Comparison of ENCODE assay signal across 9 mouse cellular contexts in genomic region chr12:64104214-64104613, GRCm38 (mm10).
DNase-seq lines count a peak whose midpoint lies in the region; ATAC-seq and TF ChIP-seq lines count a peak whose summit lies in the region.
"Had no signal": no experiment of that assay in that cellular context is flagged by ENCODE, and none has a peak within 500 bp of the region (broad histone marks: within the 10 kb centered on the region; RNA-seq: fewer than 3 reads in every experiment).

No protein-coding gene starts in this region.

- no peak overlapping the region for H3K27ac ChIP-seq in kidney, postnatal 0 days
- no peak overlapping the region for H3K27ac ChIP-seq in liver, postnatal 0 days (ENCODE audit: low read depth)
- no peak overlapping the region for H3K27ac ChIP-seq in intestine, embryonic 16.5 days (ENCODE audit: low read length)
- H3K27ac ChIP-seq: embryonic facial prominence, embryonic 13.5 days had no signal

- H3K4me1 ChIP-seq in kidney, postnatal 0 days (replicated peaks; ENCODE audit: insufficient read depth, low read length): no peaks in the 10 kb centered on the region
- no peaks in the 10 kb centered on the region for H3K4me1 ChIP-seq in liver, postnatal 0 days (ENCODE audit: insufficient read depth)
- no peaks in the 10 kb centered on the region for H3K4me1 ChIP-seq in intestine, embryonic 16.5 days (ENCODE audit: control insufficient read depth, insufficient read depth, low read length)
- H3K4me1 ChIP-seq: embryonic facial prominence, embryonic 13.5 days had no signal

- no peak overlapping the region for H3K4me2 ChIP-seq in kidney, postnatal 0 days (ENCODE audit: low read length)
- H3K4me2 ChIP-seq in liver, postnatal 0 days (ENCODE audit: low read depth, low read length): no peak overlapping the region
- no peak overlapping the region for H3K4me2 ChIP-seq in intestine, embryonic 16.5 days (ENCODE audit: low read depth, low read length)
- H3K4me2 ChIP-seq: embryonic facial prominence, embryonic 13.5 days had no signal

- peak; percentile 73 for TF ChIP-seq CTCF in kidney, postnatal 0 days (IDR thresholded peaks at IDR 0.05; ENCODE audit: low read depth)
- TF ChIP-seq CTCF in liver, postnatal 0 days (IDR thresholded peaks at IDR 0.05; ENCODE audit: low read depth): no peak; the same call in 1 of the 2 replicates

- no peak for TF ChIP-seq EP300 in liver, postnatal 0 days (IDR thresholded peaks at IDR 0.05; ENCODE audit: low read depth)

- no peaks in the 10 kb centered on the region for H3K27me3 ChIP-seq in kidney, postnatal 0 days (ENCODE audit: insufficient read depth, low read length)
- H3K27me3 ChIP-seq in liver, postnatal 0 days (ENCODE audit: insufficient read depth, low read length): no peaks in the 10 kb centered on the region
- H3K27me3 ChIP-seq in intestine, embryonic 16.5 days (replicated peaks; ENCODE audit: control insufficient read depth, insufficient read depth, low read length): no peaks in the 10 kb centered on the region
- H3K27me3 ChIP-seq: embryonic facial prominence, embryonic 13.5 days had no signal

- no peaks in the 10 kb centered on the region for H3K36me3 ChIP-seq in kidney, postnatal 0 days (ENCODE audit: insufficient read depth, low read length)
- H3K36me3 ChIP-seq in liver, postnatal 0 days (replicated peaks; ENCODE audit: insufficient read depth, low read length): no peaks in the 10 kb centered on the region
- no peaks in the 10 kb centered on the region for H3K36me3 ChIP-seq in intestine, embryonic 16.5 days (ENCODE audit: control insufficient read depth, insufficient read depth, low read length)
- H3K36me3 ChIP-seq: embryonic facial prominence, embryonic 13.5 days had no signal

- ATAC-seq in kidney, postnatal 0 days (replicated peaks; ENCODE audit: low FRiP score, low read depth): no peak
- no peak for ATAC-seq in liver, postnatal 0 days
- ATAC-seq in intestine, embryonic 16.5 days: no peak

- DNase-seq in adrenal gland, postnatal 10 days: peak; percentile 26
- DNase-seq in adrenal gland, adult 8-10 months: no peak
- DNase-seq in kidney, postnatal 0 days (ENCODE audit: low spot score): peak; percentile 55
- no peak for DNase-seq in kidney, adult 11 months
- DNase-seq in 3T3-L1 (ENCODE audit: low read depth, low spot score): peak; percentile 30
- peak; percentile 11 for DNase-seq in embryo, embryonic 11.5 days (ENCODE audit: low read depth, low spot score)
- DNase-seq in liver, postnatal 0 days: no peak

- no peak overlapping the region for H3K4me3 ChIP-seq in kidney, postnatal 0 days (replicated peaks; ENCODE audit: low read depth, low read length)
- H3K4me3 ChIP-seq in liver, postnatal 0 days (ENCODE audit: low read depth, low read length): no peak overlapping the region
- H3K4me3 ChIP-seq in intestine, embryonic 16.5 days (ENCODE audit: low read length): no peak overlapping the region
- H3K4me3 ChIP-seq: embryonic facial prominence, embryonic 13.5 days had no signal

- H3K9ac ChIP-seq in kidney, postnatal 0 days (ENCODE audit: low read depth, low read length): no peak overlapping the region
- H3K9ac ChIP-seq in liver, postnatal 0 days (replicated peaks): no peak overlapping the region
- H3K9ac ChIP-seq in intestine, embryonic 16.5 days (ENCODE audit: low read depth, low read length): no peak overlapping the region
- H3K9ac ChIP-seq: embryonic facial prominence, embryonic 13.5 days had no signal

- H3K9me3 ChIP-seq in kidney, postnatal 0 days (replicated peaks; ENCODE audit: low read length): no peaks in the 10 kb centered on the region
- no peaks in the 10 kb centered on the region for H3K9me3 ChIP-seq in liver, postnatal 0 days (ENCODE audit: low read length)
- H3K9me3 ChIP-seq in intestine, embryonic 16.5 days (ENCODE audit: control insufficient read depth, low read length): no peaks in the 10 kb centered on the region
- H3K9me3 ChIP-seq: embryonic facial prominence, embryonic 13.5 days had no signal

- WGBS in kidney, postnatal 0 days: 31% methylated on average over 2 of the region's 2 CpGs
- 38% methylated on average over 2 of the region's 2 CpGs for WGBS in liver, postnatal 0 days (ENCODE audit: insufficient replicate concordance)
- 32% methylated on average over 2 of the region's 2 CpGs for WGBS in intestine, embryonic 16.5 days

Comparison
In these comparisons a context has a peak if more than half of its experiments do, and no peak if none do; other contexts are left out.
1. DNase-seq: peak in adrenal gland, postnatal 10 days (single experiment), kidney, postnatal 0 days (single experiment), 3T3-L1 (single experiment) and embryo, embryonic 11.5 days (single experiment); none in adrenal gland, adult 8-10 months (single experiment), kidney, adult 11 months (single experiment) and liver, postnatal 0 days (single experiment).